Mouse (Mus musculus) kidney, postnatal 36 days (tissue): ENCODE results near the gene Tssk1.

ENCODE experiments used
- DNase-seq, 2 experiments: peaks; one replicate each; pipeline ENCODE4 v3.0.0; 2021 to 2022; ENCODE audit warnings: mixed read lengths in 2 of 2

The Tssk1 gene

GRCm38 (mm10) chr16:17893923-17894322, at the start of gene Tssk1:
Tssk1 (plus strand) TSS chr16:17894223.
- no peak for DNase-seq

GRCm38 (mm10) chr16:17848431-17848830, 45.6 kb upstream of the Tssk1 start:
- no peak for DNase-seq

- DNase-seq = peak; percentile 48 to 55
These were observed 45.1 kb upstream of the Tssk1 start for GRCm38 (mm10) chr16:17848928-17849327.

GRCm38 (mm10) chr16:17849486-17849885, 44.5 kb upstream of the Tssk1 start:
- no peak for DNase-seq

- DNase-seq = no peak
These were observed 42.7 kb upstream of the Tssk1 start for GRCm38 (mm10) chr16:17851331-17851730.

GRCm38 (mm10) chr16:17851860-17852259, 42.2 kb upstream of the Tssk1 start:
- no peak for DNase-seq

- no peak for DNase-seq
These were observed 40.8 kb upstream of the Tssk1 start for GRCm38 (mm10) chr16:17853263-17853662.

- no peak for DNase-seq
These were observed 36.9 kb upstream of the Tssk1 start for GRCm38 (mm10) chr16:17857157-17857556.

GRCm38 (mm10) chr16:17858592-17858991, 35.4 kb upstream of the Tssk1 start:
- peak; percentile 30 to 58 for DNase-seq

- DNase-seq = peak in 1 of 2 experiments; percentile 50
These were observed 28.7 kb upstream of the Tssk1 start for GRCm38 (mm10) chr16:17865293-17865692.

- peak; percentile 55 to 64 for DNase-seq
These were observed 28.3 kb upstream of the Tssk1 start for GRCm38 (mm10) chr16:17865770-17866169.

GRCm38 (mm10) chr16:17871248-17871647, 22.8 kb upstream of the Tssk1 start:
- no peak for DNase-seq

- no peak for DNase-seq
These were observed 21.0 kb upstream of the Tssk1 start for GRCm38 (mm10) chr16:17872995-17873394.

GRCm38 (mm10) chr16:17875174-17875573, 18.8 kb upstream of the Tssk1 start:
- peak; percentile 17 to 30 for DNase-seq

GRCm38 (mm10) chr16:17876096-17876495, 17.9 kb upstream of the Tssk1 start:
- DNase-seq = no peak

GRCm38 (mm10) chr16:17879571-17879970, 14.5 kb upstream of the Tssk1 start:
- no peak for DNase-seq

- peak in 1 of 2 experiments; percentile 13 for DNase-seq
These were observed 11.8 kb upstream of the Tssk1 start for GRCm38 (mm10) chr16:17882196-17882595.

GRCm38 (mm10) chr16:17884116-17884515, 9.9 kb upstream of the Tssk1 start:
- peak in 1 of 2 experiments; percentile 12 for DNase-seq

- DNase-seq = no peak
These were observed 4.2 kb upstream of the Tssk1 start for GRCm38 (mm10) chr16:17889689-17890341.

GRCm38 (mm10) chr16:17890342-17890727, 3.7 kb upstream of the Tssk1 start:
- DNase-seq = no peak

- peak; percentile 94 to 95 for DNase-seq
These were observed 3.0 kb upstream of the Tssk1 start for GRCm38 (mm10) chr16:17890917-17891566.

GRCm38 (mm10) chr16:17891567-17891959, 2.5 kb upstream of the Tssk1 start, which contains the start of gene Gm20518:
Gm20518 (minus strand) TSS chr16:17891671.
- peak; percentile 99 to 100 for DNase-seq

GRCm38 (mm10) chr16:17892606-17893005, 1.4 kb upstream of the Tssk1 start:
- peak; percentile 91 to 92 for DNase-seq

GRCm38 (mm10) chr16:17896091-17896490, 2.1 kb downstream of the Tssk1 start:
- no peak for DNase-seq
